Mouse (Mus musculus) left cerebral cortex, postnatal 36 days (tissue): ENCODE measurements at regions not wholly inside any gene's neighbourhood (a gene's known extent, or its start where the extent isn't known, plus 50 kb on each side); places are given as distances from the start of the nearest gene placed in this dataset.
A peak's percentile ranks its signal among the peaks of the same experiment; 100 is the strongest.

Experiments
- DNase-seq, 2 experiments: peaks; one replicate each; pipeline ENCODE4 v3.0.0; 2021 to 2022; ENCODE audit warnings: low spot score in 2 of 2, mixed read lengths in 1 of 2
- intact Hi-C: fragments of 180-260 bp; cut with DNase I; formaldehyde crosslinking; loops from one replicate; pipeline ENCODE4 v1.15.1; 2025

GRCm38 (mm10) chr8:127746456-127746855 lies 611.9 kb upstream of the Nrp1 start:
- no peak for DNase-seq
- intact Hi-C loops = no loop called here

DNA sequence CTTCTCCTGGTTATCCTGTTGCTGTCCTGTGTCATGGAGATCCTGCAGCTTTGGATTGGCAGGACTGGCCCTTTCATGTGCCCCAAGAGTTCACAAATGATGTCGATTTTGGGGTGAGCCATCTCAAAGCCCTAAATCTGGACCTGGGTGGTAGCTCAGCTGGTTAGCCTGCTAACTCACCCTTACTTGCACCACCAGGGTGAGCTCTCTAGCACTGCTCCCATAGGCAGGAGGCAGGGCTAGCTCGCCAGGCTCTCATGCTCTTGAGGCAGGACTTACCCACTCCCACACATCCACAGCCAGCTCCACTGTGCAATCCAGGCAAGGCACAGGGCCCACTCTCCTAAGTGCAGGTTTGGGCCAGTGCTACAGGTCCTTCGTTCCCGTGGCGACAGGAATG lies 605.5 kb upstream of the Nrp1 start:
- no peak for DNase-seq

GRCm38 (mm10) chr8:127753793-127754565 lies 604.4 kb upstream of the Nrp1 start:
- no peak for DNase-seq
- intact Hi-C loops = no loop called here

More for the DNA sequence above, 605.5 kb upstream of the Nrp1 start:
- intact Hi-C loops = no loop called here

DNA sequence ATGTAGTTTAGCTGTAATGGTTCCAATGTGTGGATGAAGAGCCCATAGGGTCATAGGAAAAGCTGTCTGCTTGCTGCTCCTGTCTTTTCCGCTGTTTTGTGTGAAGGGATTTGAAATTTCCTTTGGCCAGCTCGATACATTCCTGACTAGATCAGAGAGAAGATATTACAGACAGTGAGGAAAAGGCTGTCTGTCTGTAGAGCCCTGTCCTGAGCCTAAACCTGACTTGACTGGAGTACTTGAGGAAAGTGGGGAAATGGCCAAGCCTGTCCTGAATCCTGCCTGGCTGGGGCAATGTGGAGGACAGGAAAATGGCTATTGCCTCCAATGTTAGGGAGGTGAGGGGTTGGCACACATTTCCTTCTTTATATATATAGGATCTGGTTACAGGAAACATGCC lies 601.0 kb upstream of the Nrp1 start:
- no peak for DNase-seq
- intact Hi-C loops = no loop called here

DNA sequence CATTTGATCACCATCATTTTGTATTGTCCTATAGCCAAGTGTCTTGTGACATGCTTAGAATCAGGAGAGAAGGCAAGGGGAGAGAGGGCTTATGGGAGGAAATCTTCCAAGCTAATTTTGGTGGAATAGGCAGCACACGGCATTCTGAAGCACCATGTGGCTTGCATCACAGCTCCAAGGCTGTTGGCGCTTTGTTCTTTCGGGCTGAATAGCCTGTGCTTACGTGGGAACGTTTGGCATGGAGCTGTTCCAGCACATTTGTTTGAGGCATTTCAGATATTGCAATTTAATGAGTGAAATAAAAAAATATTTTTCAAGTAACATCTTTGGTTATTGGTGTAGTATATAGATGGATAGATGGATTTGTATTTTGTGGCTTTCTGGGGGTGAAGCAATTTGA lies 598.5 kb upstream of the Nrp1 start:
- no peak for DNase-seq
- intact Hi-C loops = no loop called here

DNA sequence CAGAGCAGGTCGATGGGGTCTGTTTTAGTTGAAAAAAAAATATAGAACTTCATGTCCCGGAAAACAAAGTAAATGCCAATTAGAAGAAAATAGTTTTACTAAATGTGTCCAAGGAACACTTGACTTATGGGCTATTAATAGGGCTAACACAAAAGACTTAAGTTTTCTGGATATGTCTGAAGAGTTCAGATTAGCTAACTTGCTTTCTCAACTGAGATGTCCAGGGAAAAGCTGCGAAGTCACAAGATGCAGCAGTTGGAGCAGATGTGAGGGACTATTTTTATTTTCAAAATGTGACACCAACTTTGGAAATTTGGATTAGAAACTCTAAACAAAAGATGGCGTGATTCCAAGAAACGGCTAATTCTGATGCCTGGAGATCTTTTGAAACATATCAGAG lies 593.2 kb upstream of the Nrp1 start:
- intact Hi-C loops = no loop called here

DNA sequence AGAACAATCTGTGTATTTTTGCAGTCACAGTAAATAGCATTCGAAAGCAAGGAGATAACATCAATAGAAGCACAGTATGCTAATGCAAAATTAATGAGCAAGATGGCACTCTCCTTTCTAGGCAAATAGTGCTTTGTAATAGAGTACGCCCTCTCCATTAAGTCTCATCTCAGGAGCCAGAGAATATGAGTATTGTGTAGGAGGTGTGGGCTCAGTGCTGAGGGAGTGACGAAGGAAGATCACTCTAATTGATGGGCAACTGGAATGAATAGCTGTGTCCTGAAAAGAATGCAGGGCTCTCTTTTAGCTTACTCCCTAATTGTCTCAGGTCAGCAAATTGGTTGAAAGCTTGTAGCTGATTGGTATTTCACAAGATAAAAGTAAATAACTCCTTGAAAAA lies 590.1 kb upstream of the Nrp1 start:
- intact Hi-C loops = no loop called here
- DNase-seq = no peak

More for the DNA sequence above, 593.2 kb upstream of the Nrp1 start:
- no peak for DNase-seq

DNA sequence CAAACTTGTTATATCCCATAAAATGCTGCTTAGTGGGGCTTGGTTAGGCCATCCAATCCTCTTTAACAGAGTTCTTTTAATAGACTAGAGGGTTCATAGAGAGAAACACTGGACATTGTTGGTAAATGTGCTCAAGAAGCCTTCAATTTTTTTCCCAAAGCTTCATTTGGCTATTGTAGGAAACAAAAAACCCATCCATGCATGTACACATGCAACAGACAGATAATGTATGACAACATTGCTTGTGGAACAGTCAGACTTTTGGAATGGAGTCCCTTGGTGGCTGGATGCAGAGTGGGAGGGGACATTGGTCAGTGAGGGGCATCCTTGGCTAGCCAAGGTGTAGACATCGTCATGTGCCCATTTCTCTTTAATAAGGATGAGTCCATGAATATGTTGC lies 588.8 kb upstream of the Nrp1 start:
- DNase-seq = no peak
- intact Hi-C loops = no loop called here

DNA sequence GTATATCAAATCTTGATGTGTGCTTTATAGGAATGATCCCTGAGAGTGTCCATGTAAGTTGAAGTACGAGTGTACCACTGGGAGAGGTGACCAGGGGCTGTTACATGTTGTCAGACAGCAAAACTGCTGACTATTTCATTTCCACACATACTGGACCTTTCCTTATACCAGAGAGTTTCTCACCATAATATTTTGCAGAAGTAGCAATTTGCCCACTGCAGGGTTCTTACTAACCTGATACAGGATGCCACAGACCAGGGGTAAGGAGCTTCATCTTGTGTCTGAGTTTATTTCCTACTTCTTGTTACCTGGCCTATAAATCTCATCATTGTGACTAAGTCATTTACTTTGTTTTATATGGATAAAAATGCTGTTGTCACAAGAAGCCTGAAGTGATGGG lies 586.6 kb upstream of the Nrp1 start:
- no peak for DNase-seq
- intact Hi-C loops = no loop called here

DNA sequence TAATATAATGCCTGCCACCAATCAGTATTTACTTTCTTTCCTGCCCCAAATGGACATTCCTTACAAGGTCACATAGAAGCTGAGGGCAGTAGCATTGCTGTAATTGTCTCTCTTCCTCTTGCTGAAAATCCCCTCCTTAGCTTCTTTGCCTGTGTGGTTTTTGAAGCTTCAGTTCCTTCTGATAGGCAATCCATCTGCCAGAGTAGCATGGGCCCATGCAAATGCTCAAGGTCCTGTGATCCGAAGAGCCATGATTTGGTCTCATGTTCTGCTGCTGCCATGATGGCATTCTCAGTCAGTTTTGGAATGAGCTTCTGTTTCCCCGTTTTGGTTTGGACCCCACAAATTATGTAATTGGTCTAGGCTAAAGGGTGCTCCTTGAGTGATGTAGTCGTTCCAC lies 586.0 kb upstream of the Nrp1 start:
- intact Hi-C loops = no loop called here
- no peak for DNase-seq

- intact Hi-C loops = no loop called here
Measured at GRCm38 (mm10) chr8:127772917-127773316, 585.5 kb upstream of the Nrp1 start.

DNA sequence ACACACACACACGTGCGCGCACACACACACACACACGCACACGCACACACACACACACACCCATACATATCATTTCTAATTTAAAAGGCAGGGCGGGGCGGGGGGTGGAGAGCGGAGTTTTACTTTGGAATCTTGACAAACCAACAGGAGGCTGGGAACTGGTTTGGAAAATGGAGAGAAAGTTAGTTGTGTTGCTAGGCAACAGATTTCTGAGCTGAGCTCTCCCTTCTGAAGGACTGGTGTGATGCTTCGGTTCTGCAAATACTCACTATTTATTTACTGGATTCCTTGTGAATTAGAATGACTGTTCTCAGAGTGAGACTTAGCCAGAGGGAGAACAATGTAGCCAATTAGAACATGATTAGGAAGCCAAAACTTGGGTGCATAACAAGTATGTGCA lies 583.8 kb upstream of the Nrp1 start:
- DNase-seq = peak in 1 of 2 experiments; percentile 6
- intact Hi-C loops = no loop called here

More at GRCm38 (mm10) chr8:127772917-127773316, 585.5 kb upstream of the Nrp1 start:
- no peak for DNase-seq

DNA sequence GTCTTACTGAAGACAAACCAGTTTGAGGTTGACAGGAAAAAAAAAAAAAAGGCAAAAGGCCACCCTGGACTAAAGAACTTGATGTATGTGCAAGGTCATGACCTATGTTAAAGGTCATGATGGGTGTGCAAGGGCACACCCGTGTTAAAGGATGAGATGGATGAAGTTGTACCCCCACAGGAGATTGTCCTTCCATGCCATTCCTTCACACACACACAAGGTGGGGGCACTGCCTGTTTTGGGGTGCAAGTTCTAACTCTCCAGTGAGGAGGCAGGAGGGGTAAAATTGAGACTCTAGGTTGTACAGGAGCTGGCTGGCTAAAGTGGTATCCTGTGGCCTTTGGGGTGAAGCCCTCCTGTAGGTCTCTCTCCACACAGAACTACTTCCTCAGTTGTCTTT lies 583.2 kb upstream of the Nrp1 start:
- no peak for DNase-seq
- intact Hi-C loops = no loop called here

DNA sequence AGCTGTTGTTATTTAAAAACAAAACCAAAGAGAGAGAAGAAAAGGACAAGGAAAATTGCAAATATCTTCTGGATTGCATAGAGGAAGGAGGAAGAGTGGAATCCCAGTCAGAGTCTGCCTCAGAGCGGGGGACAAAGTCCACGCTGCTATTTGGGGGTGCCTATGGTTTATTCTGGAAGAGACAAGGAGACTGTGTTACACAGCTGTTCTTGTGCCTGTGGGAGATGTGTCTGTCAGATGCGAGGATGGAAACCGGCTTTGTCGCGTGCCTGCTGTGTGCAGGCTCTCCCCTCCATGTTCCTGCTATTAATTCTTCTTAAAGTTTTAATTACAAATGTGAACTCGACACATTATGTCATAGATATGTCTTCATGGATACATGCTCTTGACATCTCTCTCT lies 582.7 kb upstream of the Nrp1 start:
- intact Hi-C loops = no loop called here
- peak in 1 of 2 experiments; percentile 15 for DNase-seq

DNA sequence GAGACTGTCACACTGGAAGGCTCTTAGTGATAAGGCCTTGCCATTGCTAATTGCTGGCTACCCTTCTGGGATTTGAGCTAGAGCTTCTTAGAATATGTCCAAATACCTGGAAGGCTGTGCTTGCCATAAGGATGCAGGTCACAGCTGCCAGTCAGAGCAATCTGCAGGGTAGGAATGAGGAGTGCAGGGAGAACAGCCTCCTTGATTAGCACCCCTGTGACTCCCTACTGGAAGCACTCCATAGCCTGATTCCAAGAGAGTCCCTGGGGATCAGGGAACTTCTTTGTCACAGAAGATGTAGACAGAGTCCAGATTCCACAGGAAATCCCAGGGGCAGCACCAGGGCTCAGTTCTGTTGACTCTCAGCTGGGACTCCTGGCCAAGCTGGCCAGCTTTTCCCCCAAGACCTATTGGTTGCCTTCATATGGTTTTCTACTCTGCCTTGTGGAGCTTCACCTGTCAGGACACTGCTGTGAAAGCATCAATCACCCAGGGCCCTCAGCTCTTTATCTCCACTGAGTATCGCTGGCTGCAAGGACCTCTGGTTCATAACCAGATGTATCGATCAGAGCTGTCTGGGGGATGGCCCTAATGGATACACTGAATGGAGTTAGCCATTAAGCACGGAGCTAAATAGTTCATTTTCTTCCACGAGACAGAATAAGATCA lies 579.9 kb upstream of the Nrp1 start:
- no peak for DNase-seq
- intact Hi-C loops = no loop called here

DNA sequence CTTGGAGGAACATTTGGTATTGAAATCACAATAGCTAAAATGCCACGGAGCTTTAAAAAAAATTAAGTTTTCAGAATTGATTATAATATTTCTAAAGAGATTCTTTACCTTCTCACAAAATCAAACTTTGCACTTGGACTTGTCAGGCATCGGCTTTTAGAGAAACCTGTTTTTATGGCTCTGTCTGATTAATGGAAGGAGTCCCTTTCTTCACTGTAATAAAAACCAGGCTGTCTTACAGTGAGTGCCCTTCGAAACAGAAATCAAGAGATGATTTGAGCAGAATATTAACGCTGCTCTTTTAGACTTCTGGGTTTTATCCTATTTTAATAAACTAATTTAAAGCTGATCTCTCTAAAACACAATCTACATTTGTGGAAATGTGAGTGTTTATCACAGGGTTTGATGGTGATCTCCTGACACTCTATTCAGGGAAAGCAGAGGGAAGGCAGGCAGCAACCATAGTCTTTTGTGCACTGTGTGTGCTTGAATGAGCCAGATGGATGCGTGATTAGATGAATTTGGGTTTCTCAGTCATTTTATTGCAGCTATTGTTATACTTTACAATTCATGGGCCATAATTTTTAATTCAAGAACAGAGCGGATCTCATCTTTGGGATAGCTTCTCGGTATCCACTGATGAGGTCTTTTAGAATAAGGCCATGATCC lies 579.2 kb upstream of the Nrp1 start:
- intact Hi-C loops = no loop called here
- DNase-seq = no peak

GRCm38 (mm10) chr8:127780596-127780995 lies 577.8 kb upstream of the Nrp1 start:
- intact Hi-C loops = no loop called here
- no peak for DNase-seq

GRCm38 (mm10) chr8:127781011-127781410 lies 577.4 kb upstream of the Nrp1 start:
- DNase-seq = no peak
- intact Hi-C loops = no loop called here

GRCm38 (mm10) chr8:127792611-127793010 lies 565.8 kb upstream of the Nrp1 start:
- intact Hi-C loops = no loop called here
- no peak for DNase-seq

- DNase-seq = no peak
- intact Hi-C loops = no loop called here
Measured at GRCm38 (mm10) chr8:127799849-127800471, 558.4 kb upstream of the Nrp1 start.
